Mouse (Mus musculus): ENCODE results near the gene Tor2a.

DNA sequence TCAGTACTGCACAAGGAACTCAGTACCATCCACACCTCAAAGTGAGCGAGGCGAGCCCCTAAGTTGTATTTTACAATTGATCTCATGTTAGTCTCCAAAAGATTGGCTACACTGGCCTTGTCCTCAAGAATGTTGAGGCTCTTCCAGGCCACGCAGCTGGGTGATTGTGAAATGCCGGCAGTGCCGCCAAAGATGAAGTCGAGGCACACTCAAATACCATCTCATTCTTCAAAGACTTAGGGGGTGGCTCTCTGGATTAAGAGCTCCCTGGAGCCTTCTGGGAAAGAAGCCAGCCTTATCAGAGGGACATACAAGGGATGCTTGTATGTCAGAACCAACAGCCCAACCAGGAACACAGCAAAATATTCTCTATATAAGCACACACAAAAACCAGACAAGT is 34.3 kb downstream of the Tor2a start:
- TF ChIP-seq JUND (IDR thresholded peaks at IDR 0.05; ENCODE audit: low read depth, low read length) (no peak), POLR2A (IDR thresholded peaks at IDR 0.05; ENCODE audit: control insufficient read depth in 1 of 2, insufficient read depth in 1 of 2, low read depth in 1 of 2, low read length in 2 of 2, poor library complexity in 1 of 2) (no peak)
